Mouse (Mus musculus) hindbrain, embryonic 11.5 days (tissue): ENCODE data around the gene Dync1i2. TPM values are rescaled to one million over a fixed set of nuclear protein-coding genes. Genes with fewer than 3 reads are reported as not detected.

Source experiments
- ATAC-seq: fragments of 200-750 bp; cut with Nextera tagmentation; 2 replicates; pipeline ENCODE4 v1.8.0; 2017; ENCODE audit warnings: mild to moderate bottlenecking, moderate TSS enrichment, moderate library complexity; ENCODE audit not compliant: low FRiP score
- DNase-seq: peaks from one replicate; pipeline ENCODE4 v3.0.0-alpha.2; 2015; ENCODE audit warnings: low spot score
- H3K27ac ChIP-seq: fragments of 300-500 bp; sonication (generic); 2 replicates; pipeline ENCODE4 v1.5.1; 2014; ENCODE audit warnings: mild to moderate bottlenecking, low read depth, low read length
- H3K27me3 ChIP-seq: fragments of 300-500 bp; sonication (generic); 2 replicates; pipeline ENCODE4 v1.6.1; 2014; ENCODE audit warnings: mild to moderate bottlenecking, low read length, moderate library complexity, mixed read lengths; ENCODE audit not compliant: control insufficient read depth, insufficient read depth
- H3K36me3 ChIP-seq: fragments of 300-500 bp; sonication (generic); 2 replicates; pipeline ENCODE4 v1.6.1; 2014; ENCODE audit warnings: mild to moderate bottlenecking, low read length, moderate library complexity, mixed read lengths; ENCODE audit not compliant: control insufficient read depth, insufficient read depth
- H3K4me1 ChIP-seq: fragments of 300-500 bp; sonication (generic); replicated peaks from 2 replicates; pipeline ENCODE4 v1.6.1; 2014; ENCODE audit warnings: low read length, mixed read lengths; ENCODE audit not compliant: control insufficient read depth, insufficient read depth
- H3K4me2 ChIP-seq: fragments of 300-500 bp; sonication (generic); replicated peaks from 2 replicates; pipeline ENCODE4 v1.6.1; 2014; ENCODE audit warnings: mild to moderate bottlenecking, low read depth, low read length
- H3K4me3 ChIP-seq: fragments of 300-500 bp; sonication (generic); 2 replicates; pipeline ENCODE4 v1.5.1; 2014; ENCODE audit warnings: low read depth, low read length
- H3K9ac ChIP-seq: fragments of 300-500 bp; sonication (generic); 2 replicates; pipeline ENCODE4 v1.6.1; 2014; ENCODE audit warnings: low read depth, low read length
- H3K9me3 ChIP-seq: fragments of 300-500 bp; sonication (generic); 2 replicates; pipeline ENCODE4 v1.6.1; 2016; ENCODE audit warnings: low read length; ENCODE audit not compliant: control insufficient read depth
- WGBS: fragments of 180-500 bp; shearing (Covaris S2); extraction: QIAGEN DNeasy Blood & Tissue Kit; methylation state at CpG from one replicate; pipeline ENCODE4 v1.1.7; 2014; 5-methylcytosine and 5-hydroxymethylcytosine counted together
- polyA plus RNA-seq: library from polyadenylated mRNA; unstranded; fragments of >200 nt; fragmentation: Nextera tagmentation; extraction: Ambion mirVana; gene quantifications from 2 replicates; pipeline ENCODE4 v1.2.1, GENCODE M21; 2014

Dync1i2 gene
- polyA plus RNA-seq, 1 experiment from 2014 or later: 166 TPM

DNA sequence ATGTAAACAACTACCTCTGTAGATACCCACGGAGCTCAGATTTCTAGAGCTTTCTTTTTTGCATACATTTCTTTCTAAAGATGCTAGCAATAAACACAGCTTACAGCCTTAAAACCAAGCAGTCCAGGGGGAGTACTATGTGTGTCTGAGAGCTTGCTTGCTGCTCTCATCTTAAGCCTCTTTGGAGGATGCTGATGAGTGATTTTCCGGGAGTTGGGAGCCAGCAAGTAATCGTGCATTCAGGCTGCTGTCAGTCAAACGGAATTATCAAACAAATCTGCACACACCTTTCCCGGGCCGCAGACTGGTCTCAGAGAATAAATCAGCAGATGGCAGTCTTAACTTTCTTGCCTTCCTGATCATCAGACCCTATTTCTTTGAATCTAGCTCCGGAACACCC, 83.0 kb downstream of the Dync1i2 start:
- ATAC-seq: no peak
- no peak overlapping the region for H3K4me3 ChIP-seq
- H3K9me3 ChIP-seq: no peaks in the 10 kb centered on the region
- H3K4me1 ChIP-seq: no peaks in the 10 kb centered on the region
- H3K36me3 ChIP-seq: no peaks in the 10 kb centered on the region
- H3K27ac ChIP-seq: no peak overlapping the region
- no peaks in the 10 kb centered on the region for H3K27me3 ChIP-seq
- H3K4me2 ChIP-seq: no peak overlapping the region
- no peak for DNase-seq
- WGBS: 49% methylated on average over 7 of the region's 7 CpGs
- no peak overlapping the region for H3K9ac ChIP-seq

DNA sequence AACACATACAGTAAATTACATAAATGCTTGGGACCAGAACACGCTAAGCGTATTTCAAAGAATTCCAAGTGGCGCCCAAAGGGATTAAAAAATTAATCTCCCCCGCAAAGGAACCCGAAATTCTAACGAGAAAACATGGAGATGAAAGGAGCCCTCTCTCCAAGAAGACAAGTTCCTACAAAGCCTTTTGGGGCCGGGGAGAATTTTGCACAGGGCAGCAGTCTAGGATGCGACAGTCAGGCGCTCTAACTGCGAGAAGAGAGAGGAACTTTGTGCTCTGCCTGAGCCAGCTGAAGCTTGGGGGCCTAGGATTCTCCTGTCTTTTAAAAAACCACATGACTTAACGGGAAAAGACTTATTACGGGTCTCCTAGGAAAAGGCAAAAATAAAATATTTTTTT, 84.3 kb downstream of the Dync1i2 start:
- Histone ChIP-seq H3K4me1 (no peaks in the 10 kb centered on the region), H3K9me3 (no peaks in the 10 kb centered on the region), H3K27me3 (no peaks in the 10 kb centered on the region), H3K4me2 (no peak overlapping the region), H3K4me3 (no peak overlapping the region), H3K27ac (no peak overlapping the region), H3K9ac (no peak overlapping the region), H3K36me3 (no peaks in the 10 kb centered on the region)
- 81% methylated on average over 12 of the region's 12 CpGs for WGBS
- no peak for ATAC-seq
- no peak for DNase-seq

DNA sequence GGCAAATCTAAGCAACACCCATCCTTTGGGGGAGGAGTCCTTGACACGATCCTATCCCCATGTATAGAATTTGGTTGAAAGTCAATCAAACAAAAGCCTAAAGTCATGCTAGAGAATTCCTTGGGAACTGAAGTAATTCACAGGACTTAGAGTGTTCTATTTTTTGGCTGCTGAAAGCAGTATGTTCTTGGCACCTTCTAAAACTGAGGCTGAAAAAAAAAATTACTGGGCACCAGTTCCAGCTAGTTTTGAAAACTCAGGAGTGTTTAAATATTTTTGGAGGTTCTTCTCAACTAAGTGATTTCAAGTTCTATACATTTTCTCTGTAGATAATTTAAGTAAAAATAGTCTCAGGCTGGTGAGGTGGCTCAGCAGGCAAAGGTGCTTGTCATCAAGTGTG, 86.0 kb downstream of the Dync1i2 start:
- DNase-seq (no peak), ATAC-seq (no peak)
- Histone ChIP-seq H3K27ac (no peak overlapping the region), H3K4me1 (no peaks in the 10 kb centered on the region), H3K36me3 (no peaks in the 10 kb centered on the region), H3K9ac (no peak overlapping the region), H3K4me2 (no peak overlapping the region), H3K9me3 (no peaks in the 10 kb centered on the region), H3K4me3 (no peak overlapping the region), H3K27me3 (no peaks in the 10 kb centered on the region)
- 78% methylated on average over 1 of the region's 1 CpGs for WGBS

DNA sequence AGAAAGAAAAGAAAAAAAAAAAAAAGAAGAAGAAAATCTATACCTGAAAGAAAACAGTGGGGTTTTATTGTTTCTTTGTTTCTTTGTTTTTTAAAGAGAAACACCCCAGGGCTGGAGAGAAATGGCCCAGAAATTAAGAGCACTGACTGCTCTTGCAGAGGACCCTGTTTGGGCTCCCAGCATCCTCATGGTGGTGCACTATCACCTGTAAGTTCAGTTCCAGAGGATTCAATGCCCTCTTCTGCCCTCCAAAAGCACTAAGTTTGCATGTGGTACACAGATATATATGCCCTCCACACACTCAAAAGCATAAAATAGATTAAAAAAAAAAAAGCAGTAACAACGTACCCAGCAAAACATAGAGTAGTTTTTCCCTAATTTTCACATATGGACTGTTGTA, 87.2 kb downstream of the Dync1i2 start:
- Histone ChIP-seq H3K4me3 (no peak overlapping the region), H3K36me3 (no peaks in the 10 kb centered on the region), H3K4me1 (no peaks in the 10 kb centered on the region), H3K9ac (no peak overlapping the region), H3K27ac (no peak overlapping the region), H3K27me3 (no peaks in the 10 kb centered on the region), H3K4me2 (no peak overlapping the region), H3K9me3 (no peaks in the 10 kb centered on the region)
- ATAC-seq (no peak), DNase-seq (no peak)
- WGBS: 94% methylated on average over 1 of the region's 1 CpGs

DNA sequence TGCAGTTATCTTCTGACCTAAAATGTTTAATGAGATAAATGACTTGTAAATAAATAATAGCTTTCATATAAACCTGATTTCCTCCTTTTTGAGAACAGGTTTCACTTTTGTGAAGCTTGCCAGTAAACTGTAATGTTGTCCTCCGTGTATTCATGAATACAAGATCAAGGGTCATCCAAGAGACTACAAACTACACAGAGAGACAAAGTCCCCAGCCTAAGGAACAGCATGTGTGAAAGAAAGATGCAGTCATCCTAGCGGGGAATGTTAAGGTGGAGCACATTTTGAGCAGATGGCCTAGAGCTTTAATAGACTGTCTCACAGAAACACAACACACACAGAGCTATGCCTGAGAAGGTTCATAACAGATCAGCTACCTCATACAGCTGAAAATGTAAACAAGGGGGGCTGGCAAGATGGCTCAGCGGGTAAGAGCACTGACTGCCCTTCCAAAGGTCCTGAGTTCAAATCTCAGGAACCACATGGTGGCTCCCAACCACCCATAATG, 90.7 kb downstream of the Dync1i2 start:
- Histone ChIP-seq H3K9me3 (no peaks in the 10 kb centered on the region), H3K4me1 (no peaks in the 10 kb centered on the region), H3K27me3 (no peaks in the 10 kb centered on the region), H3K27ac (no peak overlapping the region), H3K36me3 (no peaks in the 10 kb centered on the region), H3K4me3 (no peak overlapping the region), H3K9ac (no peak overlapping the region), H3K4me2 (no peak overlapping the region)
- no peak for ATAC-seq
- DNase-seq: no peak
- 76% methylated on average over 3 of the region's 3 CpGs for WGBS

DNA sequence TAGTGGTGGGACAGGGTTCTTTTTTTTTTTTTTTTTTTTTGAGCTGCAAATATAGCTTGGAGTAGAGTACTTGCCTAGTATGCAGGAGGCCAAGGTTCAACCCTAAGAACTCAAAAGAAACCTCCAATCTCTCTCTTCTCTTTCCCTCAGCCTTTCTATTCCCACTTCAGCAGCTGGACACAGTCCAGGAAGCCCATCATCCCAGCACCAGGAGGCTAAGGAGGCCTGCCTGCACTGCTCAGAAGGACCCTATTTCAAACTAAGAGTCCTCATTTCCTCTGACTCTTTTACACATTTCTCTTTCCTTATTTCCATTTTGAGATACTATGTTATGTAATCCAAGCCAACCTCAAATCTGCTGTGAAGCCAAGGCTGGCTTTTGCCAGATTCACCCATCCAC, 91.7 kb downstream of the Dync1i2 start:
- no peak overlapping the region for H3K27ac ChIP-seq
- no peak for ATAC-seq

DNA sequence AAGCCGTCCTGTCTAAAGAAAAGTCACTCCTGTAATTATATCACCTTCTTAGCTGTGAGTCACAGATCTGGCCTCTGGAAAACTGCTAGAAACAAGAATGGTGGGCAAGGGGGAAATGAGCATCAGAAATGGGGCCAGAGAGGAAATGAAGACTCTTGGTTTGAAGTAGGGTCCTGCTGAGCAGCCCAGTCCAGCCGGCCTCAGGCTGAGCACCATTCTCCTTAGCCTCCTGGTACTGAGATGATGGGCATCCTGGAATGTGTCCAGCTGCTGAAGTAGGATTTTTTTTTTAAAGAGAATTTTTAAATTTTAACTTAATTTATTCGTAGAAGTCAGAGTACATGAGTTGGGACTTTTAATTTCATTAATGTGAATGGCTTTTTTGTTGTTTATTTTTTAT, 93.3 kb downstream of the Dync1i2 start:
- Histone ChIP-seq H3K4me1 (no peaks in the 10 kb centered on the region), H3K9me3 (no peaks in the 10 kb centered on the region), H3K4me3 (no peak overlapping the region), H3K27ac (no peak overlapping the region), H3K9ac (no peak overlapping the region), H3K4me2 (no peak overlapping the region), H3K36me3 (no peaks in the 10 kb centered on the region), H3K27me3 (no peaks in the 10 kb centered on the region)
- ATAC-seq: no peak
- 48% methylated on average over 3 of the region's 3 CpGs for WGBS
- DNase-seq: no peak

More for the DNA sequence above, 91.7 kb downstream of the Dync1i2 start:
- Histone ChIP-seq H3K36me3 (no peaks in the 10 kb centered on the region), H3K4me3 (no peak overlapping the region), H3K4me2 (no peak overlapping the region), H3K27me3 (no peaks in the 10 kb centered on the region), H3K4me1 (no peaks in the 10 kb centered on the region), H3K9ac (no peak overlapping the region), H3K9me3 (no peaks in the 10 kb centered on the region)
- no peak for DNase-seq

DNA sequence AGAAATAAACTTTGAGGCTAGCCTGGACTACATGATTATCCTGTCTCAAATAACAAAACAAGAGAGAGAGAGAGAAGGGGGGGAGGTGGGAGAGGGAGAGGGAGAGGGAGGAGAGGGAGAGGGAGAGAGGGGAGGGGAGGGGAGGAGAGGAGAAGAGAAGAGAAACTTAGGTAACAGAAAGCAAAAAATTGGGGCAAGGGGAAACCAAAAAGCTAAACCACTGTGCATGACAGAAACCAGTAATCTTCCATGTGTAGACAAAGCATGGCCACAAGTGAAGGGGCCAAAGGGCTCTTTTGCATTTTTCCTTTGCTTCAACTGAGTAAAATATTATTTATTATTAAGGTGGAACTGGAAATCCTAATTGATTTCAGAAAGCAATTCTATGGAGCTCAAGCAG, 94.9 kb downstream of the Dync1i2 start:
- ATAC-seq: no peak
- Histone ChIP-seq H3K27me3 (no peaks in the 10 kb centered on the region), H3K9me3 (no peaks in the 10 kb centered on the region)

DNA sequence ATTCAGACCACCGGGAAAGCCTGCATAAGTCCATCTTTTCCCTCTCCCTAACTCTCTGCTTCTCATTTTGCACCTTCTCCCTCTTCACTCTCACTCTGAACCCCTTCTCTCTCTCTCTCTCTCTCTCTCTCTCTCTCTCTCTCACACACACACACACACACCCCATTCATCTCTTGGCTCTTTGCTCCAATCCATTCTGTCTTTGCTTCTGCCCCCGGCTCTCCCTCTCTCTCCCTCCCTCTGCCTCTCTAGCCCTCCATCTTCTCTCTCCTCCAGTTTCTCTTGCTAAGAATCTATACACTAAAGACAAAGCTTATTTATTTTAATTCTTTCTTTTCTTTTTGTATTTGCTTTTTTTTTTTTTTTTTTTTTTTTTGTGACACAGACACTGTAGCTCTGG, 98.2 kb downstream of the Dync1i2 start:
- no peak for ATAC-seq
- H3K4me1 ChIP-seq: no peaks in the 10 kb centered on the region
- H3K27ac ChIP-seq: no peak overlapping the region
- no peak overlapping the region for H3K9ac ChIP-seq
- no peak overlapping the region for H3K4me3 ChIP-seq
- WGBS: 59% methylated on average over 2 of the region's 2 CpGs
- no peak for DNase-seq
- H3K4me2 ChIP-seq: no peak overlapping the region
- H3K9me3 ChIP-seq: no peaks in the 10 kb centered on the region
- H3K27me3 ChIP-seq: no peaks in the 10 kb centered on the region
- H3K36me3 ChIP-seq: no peaks in the 10 kb centered on the region

More for the DNA sequence above, 94.9 kb downstream of the Dync1i2 start:
- Histone ChIP-seq H3K4me1 (no peaks in the 10 kb centered on the region), H3K4me2 (no peak overlapping the region), H3K27ac (no peak overlapping the region), H3K4me3 (no peak overlapping the region), H3K36me3 (no peaks in the 10 kb centered on the region), H3K9ac (no peak overlapping the region)
- DNase-seq: no peak
